Mouse (Mus musculus) yolk sac, embryonic 10.5 days (tissue): ENCODE measurements around the gene Pdcd1.
"Not testable (repeated sequence)": the region's sequence is repeated elsewhere in the genome, so short reads cannot be mapped to it uniquely, and the experiment has no call there.

ENCODE experiments used
- DNase-seq: peaks from one replicate; pipeline ENCODE4 v3.0.0-alpha.2; 2017; ENCODE audit warnings: low spot score

The Pdcd1 gene

GRCm38 (mm10) chr1:94028741-94029140 is 23.6 kb downstream of the Pdcd1 start:
- no peak for DNase-seq

GRCm38 (mm10) chr1:94027506-94028108 is 24.7 kb downstream of the Pdcd1 start:
- DNase-seq, result no peak

- no peak for DNase-seq
Measured at GRCm38 (mm10) chr1:94020151-94020550, 32.2 kb downstream of the Pdcd1 start, which contains the start of gene Neu4. Neu4 (plus strand) TSS chr1:94020451.

GRCm38 (mm10) chr1:94011643-94012042 is 40.7 kb downstream of the Pdcd1 start:
- no peak for DNase-seq

GRCm38 (mm10) chr1:94008826-94009225 is 43.5 kb downstream of the Pdcd1 start:
- DNase-seq, result not testable (repeated sequence)

- DNase-seq, result not testable (repeated sequence)
Measured at GRCm38 (mm10) chr1:94005954-94006506, 46.3 kb downstream of the Pdcd1 start.

GRCm38 (mm10) chr1:94001023-94001422 is 51.3 kb downstream of the Pdcd1 start:
- DNase-seq, result no peak

GRCm38 (mm10) chr1:93991491-93991890 is 60.9 kb downstream of the Pdcd1 start:
- DNase-seq, result not testable (repeated sequence)

- not testable (repeated sequence) for DNase-seq
Measured at GRCm38 (mm10) chr1:93991068-93991467, 61.3 kb downstream of the Pdcd1 start.

- not testable (repeated sequence) for DNase-seq
Measured at GRCm38 (mm10) chr1:93990209-93990608, 62.1 kb downstream of the Pdcd1 start, which contains the start of gene Gal3st2c. Gal3st2c (plus strand) TSS chr1:93990509.

- no peak for DNase-seq
Measured at GRCm38 (mm10) chr1:93988786-93989185, 63.6 kb downstream of the Pdcd1 start.
